Mouse (Mus musculus): Measurements from ENCODE around the gene Olfr1188. TPM values are rescaled to one million over a fixed set of nuclear protein-coding genes. Genes with fewer than 3 reads are reported as not detected.
"Not testable (repeated sequence)": the region's sequence is repeated elsewhere in the genome, so short reads cannot be mapped to it uniquely, and the experiment has no call there.

Gene Olfr1188
- total and polyA plus RNA-seq, 3 experiments: not detected

GRCm38 (mm10) chr2:88525720-88526119 is 31.0 kb upstream of the Olfr1188 start:
- TF ChIP-seq RCOR1 (IDR thresholded peaks at IDR 0.05; ENCODE audit: low read depth, low read length) (no peak), POLR2AphosphoS2 (IDR thresholded peaks at IDR 0.05; ENCODE audit: low read length) (no peak), TBP (IDR thresholded peaks at IDR 0.05; ENCODE audit: low read depth, low read length) (no peak), CTCF (IDR thresholded peaks at IDR 0.05 in 2 of 3, conservative IDR thresholded peaks at IDR 0.05 in 1 of 3; ENCODE audit: control insufficient read depth in 1 of 3, insufficient read depth in 1 of 3, low read depth in 2 of 3, low read length in 3 of 3, poor library complexity in 1 of 3, severe bottlenecking in 1 of 3) (no peak), ZKSCAN1 (IDR thresholded peaks at IDR 0.05; ENCODE audit: low read depth, low read length) (no peak), CHD2 (IDR thresholded peaks at IDR 0.05; ENCODE audit: low read length) (no peak), GATA1 (IDR thresholded peaks at IDR 0.05; ENCODE audit: low read depth, low read length) (no peak), POLR2A (IDR thresholded peaks at IDR 0.05; ENCODE audit: control insufficient read depth in 1 of 2, insufficient read depth in 1 of 2, low read depth in 1 of 2, low read length in 2 of 2, poor library complexity in 1 of 2) (no peak), MYB (IDR thresholded peaks at IDR 0.05; ENCODE audit: low read depth, low read length) (no peak), NELFE (IDR thresholded peaks at IDR 0.05; ENCODE audit: low read depth, low read length) (no peak), MEF2A (IDR thresholded peaks at IDR 0.05; ENCODE audit: extremely low read depth, insufficient replicate concordance, low read depth, low read length, poor library complexity, severe bottlenecking) (no peak), CHD1 (IDR thresholded peaks at IDR 0.05; ENCODE audit: low read depth, low read length) (no peak), ZMIZ1 (IDR thresholded peaks at IDR 0.05; ENCODE audit: low read depth, low read length) (no peak)
- Histone ChIP-seq H3K36me3 (ENCODE audit: control insufficient read depth in 1 of 2, insufficient read depth in 2 of 2, low read length in 2 of 2) (no peaks in the 10 kb centered on the region), H3K9ac (ENCODE audit: control insufficient read depth, low read depth, low read length, poor library complexity, severe bottlenecking) (no peak overlapping the region), H3K4me1 (ENCODE audit: control insufficient read depth in 1 of 2, insufficient read depth in 2 of 2, low read length in 2 of 2) (no peaks in the 10 kb centered on the region), H3K27ac (ENCODE audit: control insufficient read depth, low read depth, low read length) (no peak overlapping the region), H3K9me3 (replicated peaks; ENCODE audit: insufficient read depth, low read length) (no peaks in the 10 kb centered on the region), H3K27me3 (ENCODE audit: control insufficient read depth in 1 of 2, insufficient read depth in 2 of 2, low read length in 2 of 2) (no peaks in the 10 kb centered on the region), H3K79me2 (ENCODE audit: control insufficient read depth, insufficient read depth, low read length, poor library complexity) (no peaks in the 10 kb centered on the region), H3K4me3 (ENCODE audit: control insufficient read depth in 1 of 2, insufficient read depth in 1 of 2, low read depth in 2 of 2, low read length in 2 of 2) (no peak overlapping the region)
- DNase-seq (ENCODE audit: low read depth, low spot score): no peak

GRCm38 (mm10) chr2:88572696-88573095 is 16.0 kb downstream of the Olfr1188 start:
- not testable (repeated sequence) for H3K27me3 ChIP-seq (ENCODE audit: control insufficient read depth in 1 of 2, insufficient read depth in 2 of 2, low read length in 2 of 2); H3K36me3 ChIP-seq (ENCODE audit: control insufficient read depth in 1 of 2, insufficient read depth in 2 of 2, low read length in 2 of 2); H3K9me3 ChIP-seq (replicated peaks; ENCODE audit: insufficient read depth, low read length); H3K9ac ChIP-seq (ENCODE audit: control insufficient read depth, low read depth, low read length, poor library complexity, severe bottlenecking); H3K79me2 ChIP-seq (ENCODE audit: control insufficient read depth, insufficient read depth, low read length, poor library complexity); H3K27ac ChIP-seq (ENCODE audit: control insufficient read depth, low read depth, low read length); DNase-seq (ENCODE audit: low read depth, low spot score); H3K4me1 ChIP-seq (ENCODE audit: control insufficient read depth in 1 of 2, insufficient read depth in 2 of 2, low read length in 2 of 2)
- peak overlapping the region in 1 of 2 experiments; percentile 29; a peak in 1 of 4 replicates for H3K4me3 ChIP-seq (ENCODE audit: control insufficient read depth in 1 of 2, insufficient read depth in 1 of 2, low read depth in 2 of 2, low read length in 2 of 2)

- Histone ChIP-seq H3K79me2 (ENCODE audit: control insufficient read depth, insufficient read depth, low read length, poor library complexity) (no peaks in the 10 kb centered on the region), H3K9me3 (replicated peaks; ENCODE audit: insufficient read depth, low read length) (no peaks in the 10 kb centered on the region), H3K27ac (ENCODE audit: control insufficient read depth, low read depth, low read length) (no peak within 1 kb of the TSS), H3K36me3 (ENCODE audit: control insufficient read depth in 1 of 2, insufficient read depth in 2 of 2, low read length in 2 of 2) (no peaks in the 10 kb centered on the region), H3K9ac (ENCODE audit: control insufficient read depth, low read depth, low read length, poor library complexity, severe bottlenecking) (no peak within 1 kb of the TSS), H3K4me1 (ENCODE audit: control insufficient read depth in 1 of 2, insufficient read depth in 2 of 2, low read length in 2 of 2) (no peaks in the 10 kb centered on the region), H3K27me3 (ENCODE audit: control insufficient read depth in 1 of 2, insufficient read depth in 2 of 2, low read length in 2 of 2) (no peaks in the 10 kb centered on the region), H3K4me3 (ENCODE audit: control insufficient read depth in 1 of 2, insufficient read depth in 1 of 2, low read depth in 2 of 2, low read length in 2 of 2) (no peak within 1 kb of the TSS)
- TF ChIP-seq USF2 (IDR thresholded peaks at IDR 0.05; ENCODE audit: borderline replicate concordance in 1 of 2, insufficient read depth in 1 of 2, low read depth in 1 of 2, low read length in 2 of 2) (no peak), ZMIZ1 (IDR thresholded peaks at IDR 0.05; ENCODE audit: low read depth, low read length) (no peak), MYB (IDR thresholded peaks at IDR 0.05; ENCODE audit: low read depth, low read length) (no peak), POLR2A (IDR thresholded peaks at IDR 0.05; ENCODE audit: control insufficient read depth in 1 of 2, insufficient read depth in 1 of 2, low read depth in 1 of 2, low read length in 2 of 2, poor library complexity in 1 of 2) (no peak), CHD1 (IDR thresholded peaks at IDR 0.05; ENCODE audit: low read depth, low read length) (no peak), JUND (IDR thresholded peaks at IDR 0.05; ENCODE audit: low read depth, low read length) (no peak), SIN3A (IDR thresholded peaks at IDR 0.05; ENCODE audit: low read length) (no peak), NRF1 (IDR thresholded peaks at IDR 0.05; ENCODE audit: insufficient read depth, low read depth, low read length, poor library complexity, severe bottlenecking) (no peak), ZNF384 (IDR thresholded peaks at IDR 0.05; ENCODE audit: low read depth, low read length) (no peak), POLR2AphosphoS2 (IDR thresholded peaks at IDR 0.05; ENCODE audit: low read length) (no peak), TBP (IDR thresholded peaks at IDR 0.05; ENCODE audit: low read depth, low read length) (no peak)
- no peak for DNase-seq (ENCODE audit: low read depth, low spot score)
Measured at GRCm38 (mm10) chr2:88586154-88586553, 29.4 kb downstream of the Olfr1188 start, which contains the start of gene Olfr1189. Gene Olfr1189, plus strand, starts transcription at chr2:88586454.

Measured in MEL (cell line).